In genomic region chr8:96426900-96427299, GRCm38 (mm10) we compare ENCODE assay signal across 11 mouse cellular contexts.
A peak's percentile ranks its signal among the peaks of the same experiment; 100 is the strongest.
DNase-seq lines count a peak whose midpoint lies in the region; ATAC-seq and TF ChIP-seq lines count a peak whose summit lies in the region.
"Had no signal": no experiment of that assay in that cellular context is flagged by ENCODE, and none has a peak within 500 bp of the region (broad histone marks: within the 10 kb centered on the region; RNA-seq: fewer than 3 reads in every experiment).

No protein-coding gene starts in this region.

- intact Hi-C loops in left cerebral cortex, postnatal 36 days (cut with DNase I), result no loop called here

- no peak overlapping the region for H3K4me3 ChIP-seq in layer of hippocampus, adult 2 months
- H3K4me3 ChIP-seq: midbrain, embryonic 12.5 days had no signal

- no peak for ATAC-seq in megakaryocyte, adult 5-6 weeks (ENCODE audit: poor library complexity, severe bottlenecking)

- DNase-seq in embryo, embryonic 10 days (ENCODE audit: low spot score), result peak; percentile 33
- no peak for DNase-seq in embryo, embryonic 9.5 days (ENCODE audit: extremely low spot score)
- peak; percentile 14 to 15 for DNase-seq in left cerebral cortex, adult 18-20 months (ENCODE audit: low spot score in 2 of 2)
- no peak for DNase-seq in left cerebral cortex, postnatal 36 days (ENCODE audit: low spot score in 2 of 2)
- peak; percentile 3 for DNase-seq in Muller cell, postnatal 12 days (ENCODE audit: inconsistent ontology term)
- DNase-seq in layer of hippocampus, adult 2 months (ENCODE audit: low spot score in 2 of 2), result peak in 1 of 2 experiments; percentile 34
- no peak for DNase-seq in lung, postnatal 14 days
- DNase-seq: liver; thymus, adult 18-20 months had no signal

- no peak overlapping the region for H3K27ac ChIP-seq in layer of hippocampus, adult 2 months
- H3K27ac ChIP-seq: midbrain, embryonic 12.5 days had no signal

- TF ChIP-seq CTCF in layer of hippocampus, adult 2 months (conservative IDR thresholded peaks at IDR 0.05), result peak; percentile 74

Comparison
In these comparisons a context has a peak if more than half of its experiments do, and no peak if none do; other contexts are left out.
1. DNase-seq: peak in embryo, embryonic 10 days (single experiment), left cerebral cortex, adult 18-20 months (2 of 2) and Muller cell, postnatal 12 days (single experiment); none in embryo, embryonic 9.5 days (single experiment), left cerebral cortex, postnatal 36 days (0 of 2) and lung, postnatal 14 days (single experiment).